Mouse (Mus musculus): ENCODE measurements around the gene Alox12b.

DNA sequence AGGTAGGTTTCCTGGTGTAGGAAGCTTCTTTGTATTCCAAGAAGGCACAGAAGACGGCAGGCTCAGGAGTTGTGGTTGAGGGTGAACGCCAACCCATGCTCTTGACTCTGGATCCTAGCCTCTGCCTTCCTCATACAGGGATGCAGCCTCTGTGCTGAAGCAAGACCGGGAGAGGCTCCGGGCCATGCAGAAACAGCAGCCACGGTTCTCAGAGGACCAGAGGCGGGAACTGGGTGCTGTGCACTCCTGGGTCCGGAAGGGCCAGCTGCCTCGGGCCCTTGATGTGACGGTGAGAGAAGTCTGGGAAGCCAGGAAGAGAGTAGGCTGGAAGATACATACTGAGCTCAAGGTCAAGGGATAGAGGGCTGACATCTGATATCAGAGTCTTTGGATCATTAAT is 48.6 kb upstream of the Alox12b start:
- no peak for TF ChIP-seq CTCF (IDR thresholded peaks at IDR 0.05; ENCODE audit: borderline replicate concordance, insufficient read depth, low read depth, low read length)
- no peak for TF ChIP-seq POLR2A (IDR thresholded peaks at IDR 0.05; ENCODE audit: borderline replicate concordance, insufficient read depth, low read length)

Data from cerebellum, adult 2 months (tissue).